Mouse (Mus musculus): ENCODE measurements around the gene Zfp51. TPM values are rescaled to one million over a fixed set of nuclear protein-coding genes. Genes with fewer than 3 reads are reported as not detected.

The Zfp51 gene
- total RNA-seq, 2 experiments from 2014 or later: 5.2 to 5.4 TPM

Other genes starting within 250 kb of the Zfp51 start
- not detected for gene Vmn1r234, start 224.3 kb upstream of the Zfp51 start, total RNA-seq (2021)
- gene Vmn1r235, start 194.0 kb upstream of the Zfp51 start, total RNA-seq (2021): not detected
- gene Vmn1r236, start 167.4 kb upstream of the Zfp51 start, total RNA-seq (2021): not detected
- not detected for gene Vmn1r237, start 138.5 kb upstream of the Zfp51 start, total RNA-seq (2021)
- gene Zfp677, start 66.6 kb upstream of the Zfp51 start, total RNA-seq (2021): under 1 TPM; 0.36 to 0.40 TPM
- under 1 TPM; 0.84 to 0.99 TPM for gene Zfp54, start 27.1 kb upstream of the Zfp51 start, total RNA-seq (2021)
- gene Zfp53, start 38.6 kb downstream of the Zfp51 start, total RNA-seq (2021): 1 to 10 TPM; 1.1 to 1.4 TPM
- 1 to 10 TPM; 3.0 to 6.3 TPM for gene Zfp52, start 85.2 kb downstream of the Zfp51 start, total RNA-seq (2021)
- 1 to 10 TPM; 1.8 to 3.1 TPM for gene Zfp948, start 116.6 kb downstream of the Zfp51 start, total RNA-seq (2021)
- gene Zfp983, start 200.2 kb downstream of the Zfp51 start, total RNA-seq (2021): 1 to 10 TPM; 1.8 to 2.0 TPM
- gene Gm10226, start 241.5 kb downstream of the Zfp51 start, total RNA-seq (2021): 1 to 10 TPM; 1.9 to 3.3 TPM